Mouse (Mus musculus) kidney, embryonic 14.5 days (tissue): ENCODE measurements around the gene A430078G23Rik. TPM values are rescaled to one million over a fixed set of nuclear protein-coding genes. Genes with fewer than 3 reads are reported as not detected.
"Not testable (repeated sequence)": the region's sequence is repeated elsewhere in the genome, so short reads cannot be mapped to it uniquely, and the experiment has no call there.

Experiments used
- ATAC-seq: fragments of 200-750 bp; cut with Nextera tagmentation; 2 replicates; pipeline ENCODE4 v1.8.0; 2017; ENCODE audit warnings: moderate number of reproducible peaks, mild to moderate bottlenecking, moderate TSS enrichment, moderate library complexity; ENCODE audit not compliant: low FRiP score, low TSS enrichment
- H3K27ac ChIP-seq: fragments of 300-500 bp; sonication (generic); 2 replicates; pipeline ENCODE4 v1.5.1; 2014; ENCODE audit warnings: low read depth, mild to moderate bottlenecking, low read length, moderate library complexity, mixed read lengths
- H3K27me3 ChIP-seq: fragments of 300-500 bp; sonication (generic); 2 replicates; pipeline ENCODE4 v1.6.1; 2014; ENCODE audit warnings: mild to moderate bottlenecking, low read length; ENCODE audit not compliant: control insufficient read depth, insufficient read depth
- H3K36me3 ChIP-seq: fragments of 300-500 bp; sonication (generic); 2 replicates; pipeline ENCODE4 v1.6.1; 2014; ENCODE audit warnings: low read length, mixed read lengths; ENCODE audit not compliant: control insufficient read depth, insufficient read depth
- H3K4me1 ChIP-seq: fragments of 300-500 bp; sonication (generic); 2 replicates; pipeline ENCODE4 v1.6.1; 2014; ENCODE audit warnings: low read length, mixed read lengths; ENCODE audit not compliant: control insufficient read depth, insufficient read depth
- H3K4me2 ChIP-seq: fragments of 300-500 bp; sonication (generic); replicated peaks from 2 replicates; pipeline ENCODE4 v1.6.1; 2014; ENCODE audit warnings: low read depth, mild to moderate bottlenecking, low read length
- H3K4me3 ChIP-seq: fragments of 300-500 bp; sonication (generic); 2 replicates; pipeline ENCODE4 v1.5.1; 2014; ENCODE audit warnings: mild to moderate bottlenecking, low read length
- H3K9ac ChIP-seq: fragments of 300-500 bp; sonication (generic); 2 replicates; pipeline ENCODE4 v1.6.1; 2014; ENCODE audit warnings: low read depth, mild to moderate bottlenecking, low read length, moderate library complexity
- H3K9me3 ChIP-seq: fragments of 300-500 bp; sonication (generic); 2 replicates; pipeline ENCODE4 v1.6.1; 2016; ENCODE audit warnings: low read length; ENCODE audit not compliant: control insufficient read depth
- WGBS: fragments of 180-500 bp; shearing (Covaris S2); extraction: QIAGEN DNeasy Blood & Tissue Kit; methylation state at CpG from one replicate; pipeline ENCODE4 v1.1.7; 2014; 5-methylcytosine and 5-hydroxymethylcytosine counted together
- polyA plus RNA-seq: library from polyadenylated mRNA; unstranded; fragments of >200 nt; fragmentation: Nextera tagmentation; extraction: Ambion mirVana; gene quantifications from 2 replicates; pipeline ENCODE4 v1.2.1, GENCODE M21; 2014

Gene A430078G23Rik
- polyA plus RNA-seq, 1 experiment from 2014 or later: not detected

GRCm38 (mm10) chr8:3340711-3341110, 12.5 kb upstream of the A430078G23Rik start:
- not testable (repeated sequence) for ATAC-seq, H3K27me3 ChIP-seq
- 91% methylated on average over 2 of the region's 3 CpGs for WGBS

GRCm38 (mm10) chr8:3345337-3345736, 7.9 kb upstream of the A430078G23Rik start:
- ATAC-seq: no peak
- H3K4me1 ChIP-seq: no peaks in the 10 kb centered on the region
- 95% methylated on average over 6 of the region's 6 CpGs for WGBS
- H3K27ac ChIP-seq: no peak overlapping the region
- H3K9me3 ChIP-seq: no peaks in the 10 kb centered on the region
- no peaks in the 10 kb centered on the region for H3K27me3 ChIP-seq
- no peak overlapping the region for H3K9ac ChIP-seq
- H3K36me3 ChIP-seq: no peaks in the 10 kb centered on the region
- H3K4me3 ChIP-seq: no peak overlapping the region
- no peak overlapping the region for H3K4me2 ChIP-seq

More at GRCm38 (mm10) chr8:3340711-3341110, 12.5 kb upstream of the A430078G23Rik start:
- not testable (repeated sequence) for H3K9me3 ChIP-seq, H3K36me3 ChIP-seq, H3K9ac ChIP-seq, H3K4me2 ChIP-seq, H3K4me1 ChIP-seq, H3K4me3 ChIP-seq, H3K27ac ChIP-seq

- no peaks in the 10 kb centered on the region for H3K4me1 ChIP-seq
- no peaks in the 10 kb centered on the region for H3K9me3 ChIP-seq
- 90% methylated on average over 5 of the region's 5 CpGs for WGBS
- no peak overlapping the region for H3K4me3 ChIP-seq
- H3K27ac ChIP-seq: no peak overlapping the region
- no peak overlapping the region for H3K4me2 ChIP-seq
- ATAC-seq: no peak
- no peaks in the 10 kb centered on the region for H3K27me3 ChIP-seq
- H3K9ac ChIP-seq: no peak overlapping the region
- no peaks in the 10 kb centered on the region for H3K36me3 ChIP-seq
Measured at GRCm38 (mm10) chr8:3346691-3347413, 6.4 kb upstream of the A430078G23Rik start.

GRCm38 (mm10) chr8:3348142-3348823, 4.9 kb upstream of the A430078G23Rik start:
- Histone ChIP-seq H3K27ac (no peak overlapping the region), H3K9ac (no peak overlapping the region), H3K36me3 (no peaks in the 10 kb centered on the region), H3K4me2 (no peak overlapping the region), H3K4me1 (no peaks in the 10 kb centered on the region), H3K27me3 (no peaks in the 10 kb centered on the region), H3K4me3 (no peak overlapping the region), H3K9me3 (no peaks in the 10 kb centered on the region)
- ATAC-seq: peak; percentile 66
- WGBS: 27% methylated on average over 13 of the region's 13 CpGs

- WGBS: 33% methylated on average over 6 of the region's 6 CpGs
Measured at GRCm38 (mm10) chr8:3350747-3351146, 2.5 kb upstream of the A430078G23Rik start.

GRCm38 (mm10) chr8:3352715-3353114, 500 bp upstream of the A430078G23Rik start:
- H3K4me2 ChIP-seq: no peak overlapping the region
- 84% methylated on average over 6 of the region's 6 CpGs for WGBS
- no peaks in the 10 kb centered on the region; the same call in 1 of the 2 replicates for H3K9me3 ChIP-seq
- no peak overlapping the region for H3K27ac ChIP-seq
- no peaks in the 10 kb centered on the region for H3K4me1 ChIP-seq
- ATAC-seq: no peak
- H3K36me3 ChIP-seq: no peaks in the 10 kb centered on the region
- H3K4me3 ChIP-seq: no peak overlapping the region
- no peak overlapping the region for H3K9ac ChIP-seq
- H3K27me3 ChIP-seq: no peaks in the 10 kb centered on the region

More at GRCm38 (mm10) chr8:3350747-3351146, 2.5 kb upstream of the A430078G23Rik start:
- no peaks in the 10 kb centered on the region for H3K36me3 ChIP-seq
- no peak overlapping the region for H3K4me3 ChIP-seq
- peak; percentile 25; the same call in 1 of the 2 replicates for ATAC-seq
- no peaks in the 10 kb centered on the region for H3K4me1 ChIP-seq
- H3K27ac ChIP-seq: no peak overlapping the region
- no peaks in the 10 kb centered on the region; the same call in 1 of the 2 replicates for H3K9me3 ChIP-seq
- no peak overlapping the region for H3K9ac ChIP-seq
- no peak overlapping the region for H3K4me2 ChIP-seq
- no peaks in the 10 kb centered on the region for H3K27me3 ChIP-seq

GRCm38 (mm10) chr8:3353811-3354442, 712 bp downstream of the A430078G23Rik start:
- Histone ChIP-seq H3K9ac (no peak overlapping the region), H3K4me3 (no peak overlapping the region), H3K27ac (peak overlapping the region; percentile 0; the same call in 1 of the 2 replicates), H3K4me1 (no peaks in the 10 kb centered on the region), H3K36me3 (no peaks in the 10 kb centered on the region), H3K9me3 (no peaks in the 10 kb centered on the region; the same call in 1 of the 2 replicates), H3K4me2 (no peak overlapping the region), H3K27me3 (no peaks in the 10 kb centered on the region)
- no peak for ATAC-seq
- 76% methylated on average over 6 of the region's 6 CpGs for WGBS

GRCm38 (mm10) chr8:3354443-3354812, 1.2 kb downstream of the A430078G23Rik start:
- H3K4me2 ChIP-seq: no peak overlapping the region
- no peaks in the 10 kb centered on the region for H3K27me3 ChIP-seq
- 65% methylated on average over 5 of the region's 5 CpGs for WGBS
- no peak for ATAC-seq
- peak overlapping the region; percentile 0; the same call in 1 of the 2 replicates for H3K27ac ChIP-seq
- H3K36me3 ChIP-seq: no peaks in the 10 kb centered on the region
- H3K9me3 ChIP-seq: no peaks in the 10 kb centered on the region; the same call in 1 of the 2 replicates
- no peak overlapping the region for H3K9ac ChIP-seq
- H3K4me3 ChIP-seq: no peak overlapping the region
- no peaks in the 10 kb centered on the region for H3K4me1 ChIP-seq
